Mouse (Mus musculus): ENCODE results near the gene Gm20431.

GRCm38 (mm10) chr2:167656629-167657478 is 4.4 kb downstream of the Gm20431 start:
- no peak for TF ChIP-seq CTCF (conservative IDR thresholded peaks at IDR 0.05; ENCODE audit: low read length)
- no peak for TF ChIP-seq NANOG (IDR thresholded peaks at IDR 0.05; ENCODE audit: borderline replicate concordance, low read length)
- TF ChIP-seq POU5F1 (IDR thresholded peaks at IDR 0.05; ENCODE audit: borderline replicate concordance, low read length), result no peak
